Mouse (Mus musculus) hindbrain, embryonic 15.5 days (tissue): ENCODE data around the gene Eno1. TPM values are rescaled to one million over a fixed set of nuclear protein-coding genes. Genes with fewer than 3 reads are reported as not detected.
A peak's percentile ranks its signal among the peaks of the same experiment; 100 is the strongest.

ENCODE experiments used
- ATAC-seq: fragments of 200-750 bp; cut with Nextera tagmentation; 2 replicates; pipeline ENCODE4 v1.8.0; 2017; ENCODE audit warnings: low read depth, moderate number of reproducible peaks, moderate TSS enrichment; ENCODE audit not compliant: low FRiP score
- H3K27ac ChIP-seq: fragments of 300-500 bp; sonication (generic); replicated peaks from 2 replicates; pipeline ENCODE4 v1.5.1; 2015; ENCODE audit warnings: mild to moderate bottlenecking, inconsistent platforms
- H3K27me3 ChIP-seq: fragments of 300-500 bp; sonication (generic); 2 replicates; pipeline ENCODE4 v1.6.1; 2015; ENCODE audit warnings: control low read depth, inconsistent platforms
- H3K36me3 ChIP-seq: fragments of 300-500 bp; sonication (generic); 2 replicates; pipeline ENCODE4 v1.6.1; 2015; ENCODE audit warnings: control low read depth, inconsistent platforms
- H3K4me1 ChIP-seq: fragments of 300-500 bp; sonication (generic); replicated peaks from 2 replicates; pipeline ENCODE4 v1.6.1; 2015; ENCODE audit warnings: control low read depth, inconsistent platforms
- H3K4me2 ChIP-seq: fragments of 300-500 bp; sonication (generic); 2 replicates; pipeline ENCODE4 v1.6.1; 2015; ENCODE audit warnings: moderate library complexity, mild to moderate bottlenecking, inconsistent platforms
- H3K4me3 ChIP-seq: fragments of 300-500 bp; sonication (generic); 2 replicates; pipeline ENCODE4 v1.5.1; 2015; ENCODE audit warnings: mild to moderate bottlenecking, inconsistent platforms
- H3K9ac ChIP-seq: fragments of 300-500 bp; sonication (generic); 2 replicates; pipeline ENCODE4 v1.6.1; 2015; ENCODE audit warnings: inconsistent platforms
- H3K9me3 ChIP-seq: fragments of 300-500 bp; sonication (generic); 2 replicates; pipeline ENCODE4 v1.6.1; 2016; ENCODE audit warnings: control low read depth, inconsistent platforms
- WGBS: fragments of 180-500 bp; shearing (Covaris S2); methylation state at CpG from one replicate; pipeline ENCODE4 v1.1.7; 2015; 5-methylcytosine and 5-hydroxymethylcytosine counted together
- polyA plus RNA-seq: library from polyadenylated mRNA; unstranded; fragments of >200 nt; fragmentation: Nextera tagmentation; extraction: Ambion mirVana; gene quantifications from 2 replicates; pipeline ENCODE4 v1.2.1, GENCODE M21; 2015

Eno1 gene
- polyA plus RNA-seq, 1 experiment from 2014 or later: 1,158 TPM

GRCm38 (mm10) chr4:150229747-150230390 lies 6.7 kb upstream of the Eno1 start:
- WGBS: 42% methylated on average over 7 of the region's 15 CpGs
- no peaks in the 10 kb centered on the region for H3K36me3 ChIP-seq
- H3K27ac ChIP-seq: no peak overlapping the region
- no peaks in the 10 kb centered on the region for H3K9me3 ChIP-seq
- H3K4me1 ChIP-seq: peaks cover 27% of the 10 kb centered on the region
- H3K4me3 ChIP-seq: no peak overlapping the region
- no peak overlapping the region for H3K4me2 ChIP-seq
- H3K27me3 ChIP-seq: no peaks in the 10 kb centered on the region
- no peak overlapping the region for H3K9ac ChIP-seq
- ATAC-seq: no peak

GRCm38 (mm10) chr4:150230460-150231407 lies 5.8 kb upstream of the Eno1 start:
- no peak for ATAC-seq
- Histone ChIP-seq H3K9ac (no peak overlapping the region), H3K4me1 (peaks cover 27% of the 10 kb centered on the region), H3K4me2 (no peak overlapping the region), H3K27me3 (no peaks in the 10 kb centered on the region), H3K27ac (peak overlapping the region; percentile 25; the same call in 1 of the 2 replicates), H3K36me3 (no peaks in the 10 kb centered on the region), H3K9me3 (no peaks in the 10 kb centered on the region), H3K4me3 (no peak overlapping the region)
- 11% methylated on average over 21 of the region's 21 CpGs for WGBS

GRCm38 (mm10) chr4:150231871-150232270 lies 4.7 kb upstream of the Eno1 start:
- Histone ChIP-seq H3K9ac (no peak overlapping the region), H3K27me3 (no peaks in the 10 kb centered on the region), H3K4me2 (no peak overlapping the region), H3K4me3 (no peak overlapping the region), H3K9me3 (no peaks in the 10 kb centered on the region), H3K27ac (no peak overlapping the region), H3K4me1 (peaks cover 33% of the 10 kb centered on the region), H3K36me3 (no peaks in the 10 kb centered on the region)
- ATAC-seq: no peak
- WGBS: 67% methylated on average over 8 of the region's 8 CpGs

- peak overlapping the region; percentile 25 for H3K27ac ChIP-seq
- no peak overlapping the region for H3K4me2 ChIP-seq
- H3K4me3 ChIP-seq: no peak overlapping the region
- H3K9me3 ChIP-seq: no peaks in the 10 kb centered on the region
- ATAC-seq: no peak
- H3K27me3 ChIP-seq: no peaks in the 10 kb centered on the region
- no peaks in the 10 kb centered on the region for H3K36me3 ChIP-seq
- no peak overlapping the region for H3K9ac ChIP-seq
- WGBS: 38% methylated on average over 8 of the region's 8 CpGs
- H3K4me1 ChIP-seq: peaks cover 50% of the 10 kb centered on the region
Measured at GRCm38 (mm10) chr4:150234599-150235327, 1.8 kb upstream of the Eno1 start.

DNA sequence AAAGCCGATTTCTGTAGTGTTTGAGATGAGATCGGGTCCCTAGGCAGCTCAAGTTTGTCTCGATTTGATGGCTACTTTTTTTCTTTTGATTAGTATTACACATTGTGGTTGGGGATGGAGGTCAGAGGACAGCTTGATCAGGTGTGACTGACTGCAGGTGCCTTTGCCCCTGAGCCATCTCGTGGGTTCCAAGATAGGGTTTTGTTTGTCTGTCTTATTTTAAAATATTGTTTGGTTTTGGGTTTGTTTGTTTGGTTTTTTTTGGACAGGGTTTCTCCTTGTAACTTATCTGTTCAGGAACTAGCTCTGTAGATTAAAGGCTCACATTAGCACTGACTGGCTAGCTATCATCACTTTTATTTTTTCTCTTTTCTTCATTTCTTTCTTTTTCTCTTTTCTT lies 936 bp upstream of the Eno1 start:
- Histone ChIP-seq H3K9me3 (no peaks in the 10 kb centered on the region), H3K4me1 (peaks cover 53% of the 10 kb centered on the region), H3K9ac (no peak overlapping the region), H3K4me3 (no peak overlapping the region), H3K27me3 (no peaks in the 10 kb centered on the region), H3K36me3 (no peaks in the 10 kb centered on the region), H3K4me2 (no peak overlapping the region), H3K27ac (peak overlapping the region; percentile 25; the same call in 1 of the 2 replicates)
- 70% methylated on average over 4 of the region's 4 CpGs for WGBS
- ATAC-seq: no peak

DNA sequence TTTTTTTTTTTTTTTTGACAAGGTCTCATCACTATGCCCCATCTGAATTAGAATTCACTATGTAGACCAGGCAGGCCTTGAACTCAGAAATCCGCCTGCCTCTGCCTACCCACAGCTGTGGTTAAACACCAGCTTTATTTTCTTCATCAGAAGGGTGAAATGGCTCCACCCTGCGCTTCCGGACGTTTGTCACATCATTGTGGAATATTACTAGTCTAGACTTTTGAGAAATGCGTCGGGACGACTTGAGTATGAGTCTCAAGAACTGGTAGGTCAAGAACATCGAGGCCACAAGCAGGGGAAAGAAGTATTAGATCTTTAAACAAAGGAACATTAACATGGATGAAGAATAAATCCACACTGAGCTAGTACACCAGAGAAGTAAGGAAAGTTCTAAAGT lies 490 bp upstream of the Eno1 start:
- Histone ChIP-seq H3K36me3 (peaks cover 2% of the 10 kb centered on the region; the same call in 1 of the 2 replicates), H3K9me3 (no peaks in the 10 kb centered on the region), H3K9ac (peak overlapping the region; percentile 86), H3K4me3 (peak overlapping the region; percentile 83), H3K27me3 (no peaks in the 10 kb centered on the region), H3K4me1 (peaks cover 50% of the 10 kb centered on the region), H3K27ac (peak overlapping the region; percentile 100), H3K4me2 (peak overlapping the region; percentile 79)
- no peak for ATAC-seq
- 82% methylated on average over 8 of the region's 8 CpGs for WGBS

DNA sequence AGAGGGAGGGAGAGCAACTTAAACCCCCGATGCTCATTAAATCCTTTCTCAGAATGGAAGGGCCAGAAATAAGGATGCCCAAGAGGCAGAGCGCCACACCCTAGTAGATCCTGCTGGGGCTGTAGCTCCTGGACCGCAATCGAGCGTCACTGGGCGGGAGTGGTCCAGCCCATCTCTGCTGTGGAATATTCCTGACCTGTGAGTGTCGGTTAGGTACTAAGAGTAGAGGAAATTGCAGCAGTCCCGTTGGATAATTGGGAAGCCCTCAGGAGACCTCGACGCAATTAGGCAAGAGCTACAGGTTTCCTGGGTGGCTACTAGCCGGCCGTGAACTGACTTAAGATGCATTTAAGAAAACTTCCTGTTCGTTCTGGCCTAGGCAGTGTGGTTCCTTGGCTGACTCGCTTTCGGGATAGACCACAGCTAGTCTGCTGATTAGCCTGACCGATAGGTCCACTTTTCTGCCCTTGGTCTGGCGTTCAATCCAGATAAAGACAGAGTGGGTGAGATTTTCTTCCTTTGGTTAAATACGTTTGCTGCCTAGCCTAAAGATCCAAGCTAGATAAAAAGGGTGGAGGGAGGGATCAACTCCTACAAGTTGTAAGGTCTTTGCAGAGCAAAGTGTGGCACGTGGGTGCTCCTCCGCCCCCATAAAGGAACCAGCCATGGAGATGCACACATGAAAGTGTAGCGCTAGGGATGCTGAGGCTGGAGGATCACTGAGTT lies 1.3 kb downstream of the Eno1 start:
- Histone ChIP-seq H3K4me1 (peaks cover 59% of the 10 kb centered on the region), H3K4me3 (peak overlapping the region; percentile 83), H3K27me3 (no peaks in the 10 kb centered on the region), H3K27ac (peak overlapping the region; percentile 100), H3K36me3 (peaks cover 20% of the 10 kb centered on the region), H3K9me3 (no peaks in the 10 kb centered on the region), H3K4me2 (peak overlapping the region; percentile 79), H3K9ac (peak overlapping the region; percentile 86)
- WGBS: under 1% methylated on average over 21 of the region's 21 CpGs
- ATAC-seq: no peak

DNA sequence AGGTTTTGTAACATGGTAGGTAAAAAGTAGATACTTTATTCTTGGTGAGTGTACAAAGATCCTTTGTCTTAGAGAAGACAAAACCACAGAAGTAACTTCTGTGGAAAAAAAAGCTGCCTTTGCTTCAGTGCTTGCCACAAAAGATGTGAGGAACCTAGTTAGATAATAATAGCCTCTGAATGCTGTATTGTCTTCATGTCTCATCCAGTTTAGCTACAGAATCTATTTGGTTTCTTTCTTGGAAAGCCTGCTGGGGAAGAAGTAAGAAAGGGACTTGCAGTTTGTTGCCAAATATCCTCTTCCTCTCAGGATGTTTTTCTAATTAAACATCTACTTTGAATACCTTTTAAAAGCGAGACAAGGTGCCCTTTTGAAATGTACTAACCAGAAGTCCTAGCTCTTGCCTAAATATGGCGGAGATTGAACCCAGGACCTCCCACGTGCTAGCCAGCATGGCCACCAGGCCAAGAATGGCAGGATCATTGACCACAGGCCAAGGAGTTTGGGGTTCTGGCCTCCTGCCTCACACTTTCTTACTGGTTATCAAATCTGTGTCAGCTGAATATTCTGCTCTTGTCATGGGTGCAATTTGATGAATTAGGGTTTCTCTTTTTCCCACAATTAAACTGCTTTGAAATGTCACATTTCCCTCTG lies 2.0 kb downstream of the Eno1 start:
- Histone ChIP-seq H3K4me1 (peaks cover 63% of the 10 kb centered on the region), H3K27ac (peak overlapping the region; percentile 12; the same call in 1 of the 2 replicates), H3K4me2 (peak overlapping the region; percentile 79), H3K9me3 (no peaks in the 10 kb centered on the region), H3K36me3 (peaks cover 25% of the 10 kb centered on the region), H3K27me3 (no peaks in the 10 kb centered on the region), H3K4me3 (peak overlapping the region; percentile 83), H3K9ac (peak overlapping the region; percentile 86)
- ATAC-seq: no peak
- 4% methylated on average over 3 of the region's 3 CpGs for WGBS

DNA sequence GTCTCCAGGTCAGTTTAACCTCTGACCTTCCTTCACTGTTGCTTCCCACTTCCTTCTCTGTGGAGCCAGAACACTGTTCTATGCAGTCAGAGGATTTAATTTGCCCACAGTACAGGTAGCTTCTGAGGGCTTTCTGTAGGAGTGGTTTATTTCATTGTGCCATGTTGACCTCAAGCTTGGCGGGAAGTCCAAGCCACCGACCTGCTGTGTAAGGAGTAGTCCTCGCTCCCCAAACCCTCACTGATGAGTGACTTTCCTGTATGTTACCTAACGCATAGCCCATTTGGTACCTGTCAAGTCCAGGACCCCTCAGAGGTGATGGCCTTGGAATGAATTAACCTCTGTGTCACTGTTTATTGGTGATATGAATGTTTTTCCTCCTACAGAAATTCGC lies 2.6 kb downstream of the Eno1 start:
- H3K4me1 ChIP-seq: peaks cover 67% of the 10 kb centered on the region
- H3K27me3 ChIP-seq: no peaks in the 10 kb centered on the region
- peak overlapping the region; percentile 86 for H3K9ac ChIP-seq
- no peaks in the 10 kb centered on the region for H3K9me3 ChIP-seq
- H3K4me3 ChIP-seq: peak overlapping the region; percentile 83
- ATAC-seq: no peak
- WGBS: 31% methylated on average over 5 of the region's 5 CpGs
- H3K36me3 ChIP-seq: peaks cover 30% of the 10 kb centered on the region
- no peak overlapping the region for H3K27ac ChIP-seq
- H3K4me2 ChIP-seq: peak overlapping the region; percentile 79

- H3K36me3 ChIP-seq: peaks cover 34% of the 10 kb centered on the region
- ATAC-seq: no peak
- H3K9ac ChIP-seq: 0 out of 2 replicates have a peak overlapping the region, but pooled peaks have one; percentile 86
- H3K4me3 ChIP-seq: peak overlapping the region; percentile 83
- no peaks in the 10 kb centered on the region for H3K9me3 ChIP-seq
- peaks cover 67% of the 10 kb centered on the region for H3K4me1 ChIP-seq
- H3K27me3 ChIP-seq: no peaks in the 10 kb centered on the region
- 41% methylated on average over 6 of the region's 6 CpGs for WGBS
- peak overlapping the region; percentile 79 for H3K4me2 ChIP-seq
- H3K27ac ChIP-seq: peak overlapping the region; percentile 35; the same call in 1 of the 2 replicates
Measured at GRCm38 (mm10) chr4:150239503-150239902, 3.0 kb downstream of the Eno1 start.

- peaks cover 64% of the 10 kb centered on the region for H3K4me1 ChIP-seq
- H3K9me3 ChIP-seq: no peaks in the 10 kb centered on the region
- H3K9ac ChIP-seq: no peak overlapping the region
- H3K36me3 ChIP-seq: peaks cover 38% of the 10 kb centered on the region
- peak overlapping the region; percentile 35; the same call in 1 of the 2 replicates for H3K27ac ChIP-seq
- H3K4me2 ChIP-seq: peak overlapping the region; percentile 79
- no peak for ATAC-seq
- no peaks in the 10 kb centered on the region for H3K27me3 ChIP-seq
- 7% methylated on average over 6 of the region's 6 CpGs for WGBS
- H3K4me3 ChIP-seq: peak overlapping the region; percentile 83; the same call in 1 of the 2 replicates
Measured at GRCm38 (mm10) chr4:150239951-150240368, 3.4 kb downstream of the Eno1 start.
